Mouse (Mus musculus) limb, embryonic 11.5 days (tissue): Measurements from ENCODE around the gene Fgd3. TPM values are rescaled to one million over a fixed set of nuclear protein-coding genes. Genes with fewer than 3 reads are reported as not detected.

ENCODE experiments used
- ATAC-seq: fragments of 200-750 bp; cut with Nextera tagmentation; 2 replicates; pipeline ENCODE4 v1.8.0; 2017; ENCODE audit warnings: low read depth; ENCODE audit not compliant: insufficient number of reproducible peaks, low FRiP score, low TSS enrichment
- DNase-seq: peaks from one replicate; pipeline ENCODE4 v3.0.0-alpha.2; 2015; ENCODE audit warnings: low spot score
- H3K27ac ChIP-seq: fragments of 300-500 bp; sonication (generic); replicated peaks from 2 replicates; pipeline ENCODE4 v1.5.1; 2014; ENCODE audit warnings: low read depth, mild to moderate bottlenecking, low read length
- H3K27me3 ChIP-seq: fragments of 300-500 bp; sonication (generic); 2 replicates; pipeline ENCODE4 v1.6.1; 2014; ENCODE audit warnings: mild to moderate bottlenecking, low read length, mixed read lengths; ENCODE audit not compliant: control insufficient read depth, insufficient read depth
- H3K36me3 ChIP-seq: fragments of 300-500 bp; sonication (generic); 2 replicates; pipeline ENCODE4 v1.6.1; 2014; ENCODE audit warnings: mild to moderate bottlenecking, low read length, moderate library complexity, mixed read lengths; ENCODE audit not compliant: control insufficient read depth, insufficient read depth
- H3K4me1 ChIP-seq: fragments of 300-500 bp; sonication (generic); 2 replicates; pipeline ENCODE4 v1.6.1; 2014; ENCODE audit warnings: low read length, mixed read lengths; ENCODE audit not compliant: control insufficient read depth, insufficient read depth
- H3K4me2 ChIP-seq: fragments of 300-500 bp; sonication (generic); 2 replicates; pipeline ENCODE4 v1.6.1; 2014; ENCODE audit warnings: low read depth, mild to moderate bottlenecking, moderate library complexity; ENCODE audit not compliant: severe bottlenecking
- H3K4me3 ChIP-seq: fragments of 300-500 bp; sonication (generic); 2 replicates; pipeline ENCODE4 v1.5.1; 2014; ENCODE audit warnings: low read depth, low read length
- H3K9ac ChIP-seq: fragments of 300-500 bp; sonication (generic); 2 replicates; pipeline ENCODE4 v1.6.1; 2014; ENCODE audit warnings: mild to moderate bottlenecking, low read length
- H3K9me3 ChIP-seq: fragments of 300-500 bp; sonication (generic); 2 replicates; pipeline ENCODE4 v1.6.1; 2016; ENCODE audit warnings: low read length; ENCODE audit not compliant: control insufficient read depth
- WGBS: fragments of 180-500 bp; shearing (Covaris S2); extraction: QIAGEN DNeasy Blood & Tissue Kit; methylation state at CpG from one replicate; pipeline ENCODE4 v1.1.7; 2014; 5-methylcytosine and 5-hydroxymethylcytosine counted together
- polyA plus RNA-seq: library from polyadenylated mRNA; unstranded; fragments of >200 nt; fragmentation: Nextera tagmentation; extraction: Ambion mirVana; gene quantifications from 2 replicates; pipeline ENCODE4 v1.2.1, GENCODE M21; 2014

Gene Fgd3
- polyA plus RNA-seq, 1 experiment from 2014 or later: 0.37 TPM

DNA sequence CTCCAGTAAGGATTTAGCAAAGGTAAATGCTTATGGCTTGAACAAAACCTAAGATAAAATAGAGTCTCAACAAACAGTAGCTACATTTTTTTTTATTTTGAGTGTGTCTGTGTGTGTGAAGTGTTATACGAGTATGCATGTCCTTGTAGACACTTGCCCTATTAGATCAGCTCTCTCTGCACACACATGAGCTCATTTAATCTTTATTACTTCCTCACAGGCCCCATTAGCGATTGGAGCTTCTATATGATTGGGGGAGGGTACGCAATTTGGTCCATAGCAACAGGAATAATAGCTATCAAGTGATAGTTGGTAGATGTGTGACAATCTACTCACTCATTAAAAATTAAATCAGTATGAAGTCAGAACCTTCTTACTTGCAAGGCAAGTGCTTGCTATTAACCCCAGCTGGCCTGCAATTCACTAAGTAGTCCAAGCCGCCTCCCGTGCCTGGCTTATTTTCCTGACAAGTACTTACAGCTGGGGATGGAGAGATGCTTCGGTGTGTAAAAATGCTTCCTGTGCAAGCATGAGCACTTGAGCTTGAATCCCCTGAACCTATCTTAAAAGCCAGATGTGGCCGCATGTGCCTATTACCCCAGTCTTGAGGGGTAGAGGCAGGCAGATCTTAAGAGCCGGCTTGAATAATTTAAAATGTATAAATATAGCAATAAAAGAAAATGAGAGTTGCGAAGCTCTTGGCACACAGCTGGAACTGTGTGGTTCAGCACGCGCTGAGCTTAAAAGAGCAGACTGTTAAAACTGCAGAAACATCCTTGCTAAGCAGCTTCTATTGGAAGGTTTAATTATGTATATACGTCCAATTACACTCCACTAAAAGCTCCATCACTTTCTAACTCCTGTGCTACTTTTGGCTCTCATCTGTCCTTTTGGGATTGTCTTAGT is 15.2 kb upstream of the Fgd3 start:
- Histone ChIP-seq H3K9me3 (no peaks in the 10 kb centered on the region), H3K27ac (no peak overlapping the region), H3K4me3 (no peak overlapping the region), H3K9ac (no peak overlapping the region), H3K27me3 (no peaks in the 10 kb centered on the region), H3K36me3 (no peaks in the 10 kb centered on the region), H3K4me2 (no peak overlapping the region), H3K4me1 (peaks cover 3% of the 10 kb centered on the region; the same call in 1 of the 2 replicates)
- DNase-seq (peak; percentile 64), ATAC-seq (no peak)
- WGBS: 43% methylated on average over 12 of the region's 12 CpGs

DNA sequence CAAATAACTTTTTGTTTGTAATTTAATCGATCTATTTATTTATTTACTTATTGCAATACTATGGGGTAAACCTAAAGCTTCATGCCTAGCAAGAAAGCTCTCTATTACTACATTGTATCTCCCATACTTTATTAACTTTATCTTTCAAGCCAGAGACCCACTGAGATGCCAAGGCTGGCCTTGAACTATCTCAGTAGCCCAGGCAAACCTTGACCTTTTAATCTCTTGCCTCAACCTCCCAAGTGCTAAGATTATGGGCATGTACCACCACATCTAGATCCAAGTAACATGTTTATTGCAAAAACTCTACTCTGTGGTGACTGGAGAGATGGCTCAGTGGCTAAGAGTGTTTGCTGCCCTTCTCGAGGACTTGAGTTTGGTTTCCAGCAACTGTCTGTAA is 13.1 kb upstream of the Fgd3 start:
- WGBS: 79% methylated on average over 2 of the region's 2 CpGs
- H3K4me1 ChIP-seq: 0 out of 2 replicates have a peak, but pooled peaks cover 2% of the 10 kb centered on the region
- ATAC-seq (no peak), DNase-seq (no peak)
- no peaks in the 10 kb centered on the region for H3K27me3 ChIP-seq
- H3K27ac ChIP-seq: no peak overlapping the region
- no peaks in the 10 kb centered on the region for H3K36me3 ChIP-seq
- no peaks in the 10 kb centered on the region for H3K9me3 ChIP-seq
- no peak overlapping the region for H3K4me3 ChIP-seq
- H3K9ac ChIP-seq: no peak overlapping the region
- no peak overlapping the region for H3K4me2 ChIP-seq

DNA sequence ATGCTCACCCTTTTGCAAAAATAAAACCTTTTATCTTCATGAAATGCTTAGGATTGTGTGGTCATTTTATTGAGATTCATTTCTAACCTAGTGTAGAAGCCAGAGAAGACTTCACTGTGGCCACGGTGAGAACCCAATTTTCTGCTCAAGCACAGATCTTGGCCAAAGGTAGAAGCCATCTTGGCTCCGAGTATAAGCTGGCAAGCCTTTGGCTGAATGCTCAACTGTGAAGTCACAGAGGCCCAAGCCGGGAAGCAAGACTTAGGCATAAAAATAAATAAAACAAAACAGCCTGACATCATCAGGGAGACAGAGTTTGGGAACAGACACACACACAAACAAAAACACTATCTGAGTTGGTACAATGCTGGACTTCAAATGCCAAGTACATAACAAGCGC is 8.0 kb upstream of the Fgd3 start:
- WGBS: 87% methylated on average over 4 of the region's 4 CpGs
- Histone ChIP-seq H3K27me3 (no peaks in the 10 kb centered on the region), H3K4me1 (no peaks in the 10 kb centered on the region), H3K9me3 (no peaks in the 10 kb centered on the region), H3K4me3 (no peak overlapping the region), H3K36me3 (no peaks in the 10 kb centered on the region), H3K4me2 (no peak overlapping the region), H3K9ac (no peak overlapping the region), H3K27ac (no peak overlapping the region)
- ATAC-seq: no peak
- no peak for DNase-seq

DNA sequence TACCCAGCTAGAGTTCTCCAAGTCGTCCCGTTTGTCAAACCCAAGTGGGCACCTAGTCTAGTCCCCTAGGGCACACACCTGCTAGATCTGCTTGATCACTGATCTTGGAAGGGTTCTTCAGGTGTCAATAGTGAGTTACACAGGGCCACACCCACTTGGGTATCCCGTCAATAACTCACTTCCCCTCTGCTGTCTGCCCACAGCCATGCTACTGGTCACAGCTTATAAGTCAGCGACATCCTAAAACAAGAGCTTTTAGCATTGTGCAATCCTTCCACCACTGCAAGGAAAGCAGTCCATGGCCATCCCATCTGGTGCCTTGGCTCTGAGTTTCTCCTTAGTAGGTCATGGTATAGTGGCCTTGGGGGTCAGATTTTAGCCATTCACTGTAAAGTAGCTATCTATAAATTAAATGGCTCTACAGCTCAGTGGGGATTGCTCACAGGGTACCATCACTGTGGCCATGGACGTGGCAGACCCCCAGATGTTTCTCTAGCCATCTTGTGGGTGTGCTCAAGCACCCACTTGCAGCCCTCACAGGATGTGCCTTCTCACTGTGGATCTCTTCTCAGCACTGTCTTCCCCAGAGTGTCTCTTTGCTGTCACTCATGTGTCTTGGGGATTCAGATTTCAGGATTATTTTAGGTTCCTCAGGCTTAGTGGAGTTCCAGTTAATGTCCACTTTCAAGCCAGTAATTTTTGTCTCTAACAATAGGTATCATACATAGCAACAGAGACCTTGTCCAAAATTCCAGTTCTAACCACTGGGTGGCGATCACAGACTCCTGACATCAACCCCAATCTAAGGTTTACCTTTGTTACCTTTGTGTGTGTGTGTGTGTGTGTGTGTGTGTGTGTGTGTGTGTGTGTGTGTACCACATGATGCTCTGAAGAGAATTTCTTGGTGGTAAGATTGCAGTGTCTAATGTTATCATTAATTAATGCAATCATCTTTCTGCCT is 6.4 kb upstream of the Fgd3 start:
- WGBS: 58% methylated on average over 6 of the region's 6 CpGs
- H3K27ac ChIP-seq: no peak overlapping the region
- H3K27me3 ChIP-seq: no peaks in the 10 kb centered on the region
- H3K4me2 ChIP-seq: no peak overlapping the region
- no peaks in the 10 kb centered on the region for H3K4me1 ChIP-seq
- H3K36me3 ChIP-seq: no peaks in the 10 kb centered on the region
- H3K9me3 ChIP-seq: no peaks in the 10 kb centered on the region
- H3K9ac ChIP-seq: no peak overlapping the region
- no peak overlapping the region for H3K4me3 ChIP-seq
- ATAC-seq: no peak
- DNase-seq: peak; percentile 62

DNA sequence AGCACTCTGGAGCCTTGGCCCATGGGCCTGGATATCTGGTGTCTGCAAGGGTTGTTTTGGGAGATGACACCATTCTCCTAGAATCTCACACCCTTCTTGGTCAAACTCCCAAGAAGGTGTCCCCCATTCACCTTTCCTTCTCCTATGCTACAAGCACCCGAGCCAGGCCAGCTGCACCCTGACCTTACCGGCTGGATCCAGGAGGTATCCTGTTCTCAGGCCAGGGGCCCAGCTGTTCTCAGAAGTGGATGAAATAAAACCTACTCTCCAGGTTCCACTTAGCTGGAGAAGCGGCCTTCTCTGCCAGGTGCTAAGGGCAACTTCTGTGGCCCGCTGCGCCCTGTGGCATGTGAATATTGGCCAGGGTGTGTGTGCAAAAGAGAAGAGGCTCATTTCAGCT is 4.8 kb upstream of the Fgd3 start:
- Histone ChIP-seq H3K4me3 (no peak overlapping the region), H3K9ac (no peak overlapping the region), H3K9me3 (no peaks in the 10 kb centered on the region), H3K4me1 (peaks cover 6% of the 10 kb centered on the region; the same call in 1 of the 2 replicates), H3K27ac (no peak overlapping the region), H3K27me3 (no peaks in the 10 kb centered on the region), H3K4me2 (no peak overlapping the region), H3K36me3 (no peaks in the 10 kb centered on the region)
- no peak for ATAC-seq
- 86% methylated on average over 5 of the region's 5 CpGs for WGBS
- DNase-seq: no peak

DNA sequence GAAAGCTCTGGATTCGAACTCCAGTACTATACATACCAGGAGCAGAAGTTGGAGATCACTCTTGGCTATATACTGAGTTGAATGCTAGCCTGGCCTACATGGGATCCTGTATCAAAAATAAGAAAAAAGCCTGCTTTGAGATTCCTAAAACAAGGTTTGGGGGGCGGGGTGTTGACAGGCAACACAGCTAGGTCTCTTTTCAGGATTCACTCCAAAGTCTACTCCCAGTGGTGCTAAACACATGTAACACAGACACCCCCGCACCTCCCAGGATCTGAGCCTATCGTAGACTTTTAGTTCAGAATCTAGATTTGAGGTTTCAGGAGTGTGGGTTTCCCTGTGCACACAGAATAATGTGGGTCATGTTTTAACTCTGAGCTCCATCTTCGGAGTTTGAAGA is 2.6 kb upstream of the Fgd3 start:
- H3K9ac ChIP-seq: no peak overlapping the region
- 93% methylated on average over 5 of the region's 5 CpGs for WGBS
- H3K36me3 ChIP-seq: no peaks in the 10 kb centered on the region
- peaks cover 9% of the 10 kb centered on the region; the same call in 1 of the 2 replicates for H3K4me1 ChIP-seq
- ATAC-seq (no peak), DNase-seq (no peak)
- no peaks in the 10 kb centered on the region for H3K9me3 ChIP-seq
- H3K4me3 ChIP-seq: no peak overlapping the region
- no peaks in the 10 kb centered on the region for H3K27me3 ChIP-seq
- no peak overlapping the region for H3K4me2 ChIP-seq
- no peak overlapping the region for H3K27ac ChIP-seq

DNA sequence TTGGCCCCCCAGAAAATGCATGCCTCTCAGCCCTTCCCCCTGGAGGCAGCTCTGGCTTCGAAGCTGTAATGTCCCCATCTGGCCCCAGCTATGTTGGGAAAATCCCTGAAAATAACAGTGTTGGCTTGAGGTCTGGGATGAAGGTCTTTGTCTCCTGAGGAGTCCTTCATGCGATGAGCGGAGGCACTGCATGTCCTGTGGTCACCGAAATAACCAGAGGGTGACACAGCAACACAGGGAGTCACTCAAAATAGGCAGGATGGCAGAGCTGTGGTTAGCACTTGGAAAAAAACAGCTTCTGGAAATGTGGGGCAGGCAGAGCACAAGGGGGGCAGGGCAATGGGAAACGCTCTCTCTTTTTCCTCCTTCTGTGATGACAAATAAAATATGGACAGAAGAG is 2.1 kb upstream of the Fgd3 start:
- no peak overlapping the region for H3K9ac ChIP-seq
- H3K4me2 ChIP-seq: no peak overlapping the region
- no peak overlapping the region for H3K27ac ChIP-seq
- DNase-seq (no peak), ATAC-seq (no peak)
- H3K27me3 ChIP-seq: no peaks in the 10 kb centered on the region
- no peak overlapping the region for H3K4me3 ChIP-seq
- 84% methylated on average over 5 of the region's 5 CpGs for WGBS
- H3K9me3 ChIP-seq: no peaks in the 10 kb centered on the region
- peaks cover 9% of the 10 kb centered on the region; the same call in 1 of the 2 replicates for H3K4me1 ChIP-seq
- H3K36me3 ChIP-seq: no peaks in the 10 kb centered on the region

DNA sequence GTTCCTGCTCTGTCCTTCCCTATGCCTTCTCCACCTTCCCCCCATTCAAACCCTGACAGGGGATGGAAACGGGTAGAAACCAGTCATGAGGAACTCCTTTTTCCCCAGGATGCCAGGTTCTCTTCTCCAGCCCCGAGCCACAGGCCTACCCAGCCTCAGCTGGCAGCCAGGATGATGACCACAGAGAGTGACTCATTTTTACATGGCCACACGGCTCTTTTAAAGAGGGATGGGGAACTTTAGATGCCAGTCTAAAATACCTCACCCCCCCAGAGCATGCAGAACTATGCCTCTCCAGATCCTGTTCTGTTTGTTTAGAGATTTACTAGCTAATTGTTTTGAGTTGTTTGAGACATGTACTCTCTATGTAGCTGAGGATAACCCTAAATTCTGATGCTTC is 1.3 kb upstream of the Fgd3 start:
- H3K4me3 ChIP-seq: no peak overlapping the region
- no peaks in the 10 kb centered on the region for H3K36me3 ChIP-seq
- H3K27ac ChIP-seq: no peak overlapping the region
- H3K9me3 ChIP-seq: no peaks in the 10 kb centered on the region
- 83% methylated on average over 3 of the region's 3 CpGs for WGBS
- peaks cover 9% of the 10 kb centered on the region; the same call in 1 of the 2 replicates for H3K4me1 ChIP-seq
- no peak for ATAC-seq
- DNase-seq: no peak
- no peaks in the 10 kb centered on the region for H3K27me3 ChIP-seq
- H3K9ac ChIP-seq: no peak overlapping the region
- no peak overlapping the region for H3K4me2 ChIP-seq
